Mouse (Mus musculus) Patski (cell line): Measurements from ENCODE around the gene Prr15l. TPM values are rescaled to one million over a fixed set of nuclear protein-coding genes. Genes with fewer than 3 reads are reported as not detected.

Experiments
- ATAC-seq: fragments of 100-300 bp; one replicate; pipeline ENCODE4 v1.8.0; 2021
- CTCF ChIA-PET: fragments of 350-600 bp; sonication (Branson Sonifier 250); formaldehyde crosslinking; loops from one replicate; lab custom pipeline; 2022; ENCODE audit warnings: inconsistent platforms; lab: Charles Lee
- POLR2A ChIA-PET: fragments of 350-600 bp; sonication (Branson Sonifier 250); formaldehyde crosslinking; loops from one replicate; lab custom pipeline; 2022; ENCODE audit warnings: antibody characterized with exemption, inconsistent platforms; lab: Charles Lee
- DNase-seq: peaks from one replicate; pipeline ENCODE4 v3.0.0-alpha.2; 2011; ENCODE audit warnings: low read depth, low spot score
- H3K27me3 ChIP-seq: fragments of 371-371 bp; one replicate; pipeline ENCODE4 v1.5.1; 2021
- CTCF ChIP-seq: fragments of 100-300 bp; IDR thresholded peaks from one replicate; pipeline ENCODE4 v1.5.1; 2021
- in situ Hi-C: fragments of 300-500 bp; cut with MboI; formaldehyde crosslinking; loops from 3 replicates; pipeline ENCODE4 v1.11.1; 2018; ENCODE audit warnings: low pct_unique_long_range_greater_than_20kb, mixed read lengths
- polyA plus RNA-seq: library from polyadenylated mRNA; unstranded; gene quantifications from one replicate; pipeline ENCODE4 v1.2.3, GENCODE M21; 2021

Prr15l gene
- polyA plus RNA-seq, 1 experiment from 2014 or later = 2.1 TPM

GRCm38 (mm10) chr11:96966172-96966571 is 38.3 kb downstream of the Prr15l start:
- POLR2A ChIA-PET = interaction anchor here (0.6 kb wide), 1 partner anchor 9 kb away, joined by 3 read pairs; no protein-coding TSS in a partner anchor
- no peak for TF ChIP-seq CTCF
- no peak for ATAC-seq
- H3K27me3 ChIP-seq = no peaks in the 10 kb centered on the region
- CTCF ChIA-PET = no interaction called here
- no peak for DNase-seq
- in situ Hi-C loops = no loop called here

GRCm38 (mm10) chr11:96966914-96967543 is 39.1 kb downstream of the Prr15l start:
- ChIA-PET POLR2A (no interaction called here), CTCF (no interaction called here)
- H3K27me3 ChIP-seq = no peaks in the 10 kb centered on the region
- DNase-seq = no peak
- no peak for TF ChIP-seq CTCF
- ATAC-seq = no peak
- in situ Hi-C loops = no loop called here

GRCm38 (mm10) chr11:96967544-96968269 is 39.8 kb downstream of the Prr15l start:
- ChIA-PET POLR2A (no interaction called here), CTCF (no interaction called here)
- H3K27me3 ChIP-seq = no peaks in the 10 kb centered on the region
- no peak for DNase-seq
- ATAC-seq = no peak
- in situ Hi-C loops = no loop called here
- TF ChIP-seq CTCF = no peak

- no peak for TF ChIP-seq CTCF
- POLR2A ChIA-PET = interaction anchor here (0.6 to 1.1 kb wide), 2 partner anchors 30 to 934 kb away, joined by 3 to 4 read pairs; no protein-coding TSS in a partner anchor
- H3K27me3 ChIP-seq = no peaks in the 10 kb centered on the region
- DNase-seq = no peak
- ATAC-seq = no peak
- in situ Hi-C loops = no loop called here
- CTCF ChIA-PET = no interaction called here
Measured at GRCm38 (mm10) chr11:96968476-96968875, 40.6 kb downstream of the Prr15l start.

- no peaks in the 10 kb centered on the region for H3K27me3 ChIP-seq
- in situ Hi-C loops = no loop called here
- ATAC-seq = no peak
- CTCF ChIA-PET = no interaction called here
- DNase-seq = no peak
- POLR2A ChIA-PET = interaction anchor here (0.6 to 1.1 kb wide), 2 partner anchors 31 to 935 kb away, joined by 3 to 4 read pairs; no protein-coding TSS in a partner anchor
- TF ChIP-seq CTCF = no peak
Measured at GRCm38 (mm10) chr11:96969280-96969722, 41.4 kb downstream of the Prr15l start.

- ATAC-seq (peak; percentile 14), DNase-seq (no peak)
- no peak for TF ChIP-seq CTCF
- in situ Hi-C loops = no loop called here
- ChIA-PET CTCF (no interaction called here), POLR2A (interaction anchor here (1.1 kb wide), 1 partner anchor 32 kb away, joined by 4 read pairs; no protein-coding TSS in a partner anchor)
- no peaks in the 10 kb centered on the region for H3K27me3 ChIP-seq
Measured at GRCm38 (mm10) chr11:96969746-96970145, 41.8 kb downstream of the Prr15l start.

GRCm38 (mm10) chr11:96970341-96970740 is 42.4 kb downstream of the Prr15l start:
- POLR2A ChIA-PET = no interaction called here
- TF ChIP-seq CTCF = no peak
- no peaks in the 10 kb centered on the region for H3K27me3 ChIP-seq
- in situ Hi-C loops = no loop called here
- ATAC-seq (no peak), DNase-seq (no peak)
- CTCF ChIA-PET = no interaction called here

GRCm38 (mm10) chr11:96972906-96973305 is 45.0 kb downstream of the Prr15l start:
- ChIA-PET POLR2A (interaction anchor here (1.3 kb wide), 1 partner anchor 53 kb away, joined by 6 read pairs; no protein-coding TSS in a partner anchor), CTCF (interaction anchor here (0.8 to 2.4 kb wide), 4 partner anchors 8 to 110 kb away, joined by 3 to 8 read pairs (median 5); no protein-coding TSS in a partner anchor)
- TF ChIP-seq CTCF = no peak
- in situ Hi-C loops = no loop called here
- DNase-seq (no peak), ATAC-seq (no peak)
- no peaks in the 10 kb centered on the region for H3K27me3 ChIP-seq

- no peak for TF ChIP-seq CTCF
- in situ Hi-C loops = no loop called here
- CTCF ChIA-PET = interaction anchor here (0.8 to 2.4 kb wide), 5 partner anchors 9 to 111 kb away, joined by 3 to 8 read pairs (median 6); no protein-coding TSS in a partner anchor
- no peak for DNase-seq
- no peaks in the 10 kb centered on the region for H3K27me3 ChIP-seq
- no peak for ATAC-seq
- POLR2A ChIA-PET = interaction anchor here (1.0 to 1.3 kb wide), 3 partner anchors 41 to 109 kb away, joined by 3 to 6 read pairs (median 3); no protein-coding TSS in a partner anchor
Measured at GRCm38 (mm10) chr11:96973426-96973964, 45.6 kb downstream of the Prr15l start.

- H3K27me3 ChIP-seq = no peaks in the 10 kb centered on the region
- ATAC-seq (no peak), DNase-seq (no peak)
- POLR2A ChIA-PET = interaction anchor here (0.6 kb wide), 1 partner anchor 46 kb away, joined by 4 read pairs; no protein-coding TSS in a partner anchor
- CTCF ChIA-PET = interaction anchor here (1.1 to 6.0 kb wide), 3 partner anchors 11 to 227 kb away, joined by 3 to 42 read pairs (median 6); partner anchors contain the start of gene Scrn2
- TF ChIP-seq CTCF = no peak
- in situ Hi-C loops = no loop called here
Measured at GRCm38 (mm10) chr11:96974813-96975212, 46.9 kb downstream of the Prr15l start.
